Mouse (Mus musculus): ENCODE measurements around the gene LTO1.

- TF ChIP-seq CTCF (IDR thresholded peaks at IDR 0.05; ENCODE audit: low read depth) (no peak), EP300 (IDR thresholded peaks at IDR 0.05; ENCODE audit: low read depth) (no peak)
Measured at GRCm38 (mm10) chr7:144939344-144940002, 24.6 kb downstream of the LTO1 start, which contains the start of gene Ccnd1.

Measured in heart, postnatal 0 days (tissue).